Mouse (Mus musculus) liver, adult 2 months (tissue): ENCODE results near the gene Dock2.

ENCODE experiments used
- CTCF ChIP-seq: fragments of 200-500 bp; IDR thresholded peaks from 2 replicates; pipeline ENCODE4 v1.5.1; 2011; ENCODE audit warnings: low read depth, low read length, control low read depth
- POLR2A ChIP-seq: fragments of 200-500 bp; IDR thresholded peaks from 2 replicates; pipeline ENCODE4 v1.6.1; 2011; ENCODE audit warnings: low read length, control low read depth; ENCODE audit not compliant: insufficient read depth; ENCODE audit errors: extremely low read depth

DNA sequence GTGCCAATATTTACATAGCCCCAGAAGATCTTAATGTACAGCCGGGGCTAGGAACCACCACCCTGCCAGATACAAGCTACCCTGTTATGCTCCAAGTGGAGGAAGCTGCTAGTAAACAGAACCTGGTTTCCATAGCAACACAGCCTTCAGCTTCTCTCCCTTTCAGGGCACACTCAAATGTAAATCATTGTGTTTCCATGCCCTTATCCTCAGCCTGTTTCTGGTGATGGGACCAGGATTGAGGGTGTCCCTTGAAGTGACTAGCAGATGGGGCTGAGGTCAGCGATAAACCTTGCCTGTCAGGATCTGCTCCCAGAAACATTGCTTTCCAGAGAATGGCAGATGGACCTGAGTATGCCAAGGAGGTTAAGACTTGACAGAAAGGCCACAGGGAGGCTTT is 427.6 kb downstream of the Dock2 start:
- TF ChIP-seq CTCF (no peak), POLR2A (no peak)
